Mouse (Mus musculus) G1E (cell line): ENCODE measurements around the gene Mettl27. TPM values are rescaled to one million over a fixed set of nuclear protein-coding genes. Genes with fewer than 3 reads are reported as not detected.

Source experiments
- ATAC-seq: 2 replicates; pipeline ENCODE4 v1.8.0; 2016; ENCODE audit warnings: mild to moderate bottlenecking; ENCODE audit not compliant: insufficient number of reproducible peaks, poor library complexity, low FRiP score, severe bottlenecking; ENCODE audit errors: extremely low read depth
- DNase-seq: peaks from one replicate; pipeline ENCODE4 v3.0.0; 2012; ENCODE audit warnings: low spot score
- H3K27me3 ChIP-seq: 2 replicates; pipeline ENCODE4 v1.6.1; 2012; ENCODE audit warnings: mild to moderate bottlenecking, low read length, inconsistent platforms; ENCODE audit not compliant: insufficient read depth
- H3K36me3 ChIP-seq: replicated peaks from 2 replicates; pipeline ENCODE3; 2012; ENCODE audit warnings: mild to moderate bottlenecking, inconsistent platforms
- H3K4me1 ChIP-seq: 2 replicates; pipeline ENCODE4 v1.6.1; 2012; ENCODE audit warnings: low read depth, low read length, inconsistent platforms, mixed read lengths; ENCODE audit not compliant: insufficient read depth
- H3K4me3 ChIP-seq: 2 replicates; pipeline ENCODE4 v1.5.1; 2012; ENCODE audit warnings: low read depth, mild to moderate bottlenecking, inconsistent platforms, low read length, moderate library complexity, mixed read lengths
- H3K9me3 ChIP-seq: replicated peaks from 2 replicates; pipeline ENCODE4 v1.6.1; 2012; ENCODE audit warnings: inconsistent platforms
- CTCF ChIP-seq: IDR thresholded peaks from 2 replicates; pipeline ENCODE4 v1.5.1; 2012; ENCODE audit warnings: low read depth, low read length, inconsistent platforms, mixed read lengths
- GATA1 ChIP-seq: IDR thresholded peaks from 2 replicates; pipeline ENCODE4 v1.6.1; 2012; ENCODE audit warnings: borderline replicate concordance, low read length, inconsistent platforms, mixed read lengths
- GATA2 ChIP-seq: IDR thresholded peaks from 2 replicates; pipeline ENCODE4 v1.6.1; 2012; ENCODE audit warnings: low read depth, low read length, inconsistent platforms, borderline replicate concordance
- POLR2AphosphoS5 ChIP-seq: IDR thresholded peaks from 2 replicates; pipeline ENCODE4 v1.6.1; 2012; ENCODE audit warnings: low read depth, low read length, inconsistent platforms; ENCODE audit not compliant: insufficient replicate concordance
- TAL1 ChIP-seq: conservative IDR thresholded peaks from 2 replicates; pipeline ENCODE4 v1.6.1; 2012; ENCODE audit warnings: low read depth, low read length, inconsistent platforms, mixed read lengths
- polyA plus RNA-seq: library from polyadenylated mRNA; stranded (reverse); fragments of >175 nt; gene quantifications from 2 replicates; pipeline ENCODE4 v1.2.3, GENCODE M21; 2012
- total RNA-seq, 2 experiments: library from RNA; stranded (forward) in 1 of 2; stranded (reverse) in 1 of 2; fragments of 200-1000 nt in 1 of 2; fragments of >200 nt in 1 of 2; fragmentation: Nextera tagmentation in 1 of 2; gene quantifications; 2 replicates each; pipeline ENCODE4 v1.2.3; 2014 to 2017

The Mettl27 gene
- total and polyA plus RNA-seq, 3 experiments, result 5.6 to 11.7 (median 6.6) TPM

GRCm38 (mm10) chr5:134977837-134978236 lies 45.7 kb downstream of the Mettl27 start:
- Histone ChIP-seq H3K4me1 (peaks cover 86% of the 10 kb centered on the region), H3K36me3 (no peaks in the 10 kb centered on the region), H3K9me3 (no peaks in the 10 kb centered on the region), H3K27me3 (no peaks in the 10 kb centered on the region), H3K4me3 (no peak overlapping the region; the same call in 1 of the 2 replicates)
- no peak for ATAC-seq
- no peak for TF ChIP-seq GATA2
- no peak for TF ChIP-seq GATA1
- no peak for TF ChIP-seq CTCF
- TF ChIP-seq TAL1, result no peak
- TF ChIP-seq POLR2AphosphoS5, result no peak
- no peak for DNase-seq

DNA sequence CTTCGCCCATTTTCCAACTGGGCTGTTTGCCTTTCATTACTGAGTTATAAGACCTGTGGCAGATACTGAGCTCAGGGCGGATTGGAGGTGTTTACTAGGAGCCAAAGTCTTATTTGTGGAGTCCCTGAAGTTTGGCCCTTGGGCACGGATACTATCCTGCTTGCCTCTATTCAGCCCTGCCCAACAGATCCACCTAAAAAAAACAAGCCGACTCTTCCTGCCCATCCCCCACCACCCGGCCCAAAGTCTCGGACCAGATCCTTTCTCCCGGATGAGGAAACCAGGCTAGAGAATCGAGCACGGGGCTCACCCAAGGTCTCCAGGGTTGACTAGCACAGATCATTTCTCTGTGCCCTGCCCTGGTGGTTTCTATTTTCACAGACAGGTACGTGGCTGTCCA lies 49.0 kb downstream of the Mettl27 start:
- peaks cover 3% of the 10 kb centered on the region for H3K9me3 ChIP-seq
- no peak overlapping the region for H3K4me3 ChIP-seq
- H3K27me3 ChIP-seq, result peaks cover 3% of the 10 kb centered on the region; the same call in 1 of the 2 replicates
- peaks cover 84% of the 10 kb centered on the region for H3K4me1 ChIP-seq
- TF ChIP-seq CTCF, result no peak
- TF ChIP-seq GATA2, result no peak
- no peak for TF ChIP-seq GATA1
- TF ChIP-seq POLR2AphosphoS5, result no peak
- ATAC-seq (no peak), DNase-seq (no peak)
- no peaks in the 10 kb centered on the region for H3K36me3 ChIP-seq

DNA sequence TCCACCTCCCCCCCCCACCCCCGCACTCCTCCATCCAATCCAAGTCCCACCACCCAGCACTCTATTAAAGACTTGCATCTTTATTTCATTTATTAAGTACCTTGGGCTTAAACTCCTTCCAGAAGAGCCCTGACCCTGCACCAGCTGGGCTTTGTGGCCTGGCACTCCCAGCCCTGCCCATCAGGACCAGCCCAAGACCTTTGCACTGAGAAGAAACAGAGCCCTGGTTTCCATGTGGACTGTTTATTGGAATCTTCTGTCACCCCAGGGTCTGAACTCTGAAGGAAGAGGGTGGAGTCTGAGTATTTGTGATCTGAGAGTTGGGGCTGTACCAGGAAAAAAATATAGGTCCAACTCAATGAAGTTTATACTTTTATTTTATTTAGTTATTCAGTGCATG lies 50.9 kb downstream of the Mettl27 start:
- Histone ChIP-seq H3K4me3 (no peak overlapping the region), H3K4me1 (peaks cover 82% of the 10 kb centered on the region), H3K27me3 (peaks cover 18% of the 10 kb centered on the region; the same call in 1 of the 2 replicates), H3K36me3 (no peaks in the 10 kb centered on the region), H3K9me3 (peaks cover 13% of the 10 kb centered on the region)
- DNase-seq (no peak), ATAC-seq (no peak)
- TF ChIP-seq GATA1 (no peak), GATA2 (no peak), TAL1 (no peak), CTCF (no peak), POLR2AphosphoS5 (no peak)

- Histone ChIP-seq H3K4me1 (peaks cover 79% of the 10 kb centered on the region), H3K9me3 (peaks cover 13% of the 10 kb centered on the region), H3K27me3 (peaks cover 18% of the 10 kb centered on the region; the same call in 1 of the 2 replicates), H3K4me3 (no peak overlapping the region), H3K36me3 (no peaks in the 10 kb centered on the region)
- ATAC-seq (no peak), DNase-seq (no peak)
- TF ChIP-seq TAL1, result no peak
- no peak for TF ChIP-seq CTCF
- TF ChIP-seq POLR2AphosphoS5, result no peak
- no peak for TF ChIP-seq GATA1
- no peak for TF ChIP-seq GATA2
Observed at GRCm38 (mm10) chr5:134983771-134984170, 51.6 kb downstream of the Mettl27 start.

GRCm38 (mm10) chr5:134985633-134986297 lies 53.6 kb downstream of the Mettl27 start, which contains the start of gene Cldn3:
Cldn3 (plus strand) TSS chr5:134986214.
- ATAC-seq, result no peak
- peak within 1 kb of the TSS; percentile 40; the same call in 1 of the 2 replicates for H3K4me3 ChIP-seq

More at GRCm38 (mm10) chr5:134985633-134986297, 53.6 kb downstream of the Mettl27 start, which contains the start of gene Cldn3:
- DNase-seq, result no peak
- H3K36me3 ChIP-seq, result no peaks in the 10 kb centered on the region
- peaks cover 28% of the 10 kb centered on the region; the same call in 1 of the 2 replicates for H3K27me3 ChIP-seq
- peaks cover 13% of the 10 kb centered on the region for H3K9me3 ChIP-seq
- peaks cover 78% of the 10 kb centered on the region for H3K4me1 ChIP-seq
- TF ChIP-seq POLR2AphosphoS5 (no peak), GATA2 (no peak), GATA1 (no peak), TAL1 (no peak), CTCF (no peak)
